33 mouse cellular contexts compared by ENCODE assay signal in genomic region chr7:31028609-31029008, GRCm38 (mm10). TPM values are rescaled to one million over a fixed set of nuclear protein-coding genes. Genes with fewer than 3 reads are reported as not detected.
DNase-seq lines count a peak whose midpoint lies in the region; ATAC-seq and TF ChIP-seq lines count a peak whose summit lies in the region.
"Had no signal": no experiment of that assay in that cellular context is flagged by ENCODE, and none has a peak within 500 bp of the region (broad histone marks: within the 10 kb centered on the region; RNA-seq: fewer than 3 reads in every experiment).

No protein-coding gene starts in this region.

- in situ Hi-C loops in CH12.LX (cut with MboI; ENCODE audit: low pct_ligation_motif_present, low pct_unique_long_range_greater_than_20kb, low sequenced_read_pairs), result no loop called here

- TF ChIP-seq CTCF in CH12.LX (conservative IDR thresholded peaks at IDR 0.05 in 1 of 2, IDR thresholded peaks at IDR 0.05 in 1 of 2; ENCODE audit: low read depth in 2 of 2, low read length in 2 of 2), result no peak
- no peak for TF ChIP-seq CTCF in MEL (IDR thresholded peaks at IDR 0.05 in 2 of 3, conservative IDR thresholded peaks at IDR 0.05 in 1 of 3; ENCODE audit: control insufficient read depth in 1 of 3, insufficient read depth in 1 of 3, low read depth in 2 of 3, low read length in 3 of 3, poor library complexity in 1 of 3, severe bottlenecking in 1 of 3)
- TF ChIP-seq CTCF in kidney, adult 2 months (conservative IDR thresholded peaks at IDR 0.05; ENCODE audit: insufficient read depth, insufficient read length, low read depth, low read length), result no peak

- H3K4me3 ChIP-seq in CH12.LX (replicated peaks in 1 of 3; ENCODE audit: low read depth in 2 of 3, low read length in 2 of 3, poor library complexity in 1 of 3), result no peak overlapping the region
- no peak overlapping the region for H3K4me3 ChIP-seq in MEL (ENCODE audit: control insufficient read depth in 1 of 2, insufficient read depth in 1 of 2, low read depth in 2 of 2, low read length in 2 of 2)
- H3K4me3 ChIP-seq in kidney, adult 2 months (ENCODE audit: insufficient read depth, low read depth, low read length), result no peak overlapping the region
- H3K4me3 ChIP-seq: embryonic facial prominence, embryonic 10.5 days; embryonic facial prominence, embryonic 15.5 days; forebrain, embryonic 12.5 days; hindbrain, embryonic 12.5 days; left cerebral cortex, adult 2 months; limb, embryonic 12.5 days; lung, embryonic 15.5 days; midbrain, embryonic 10.5 days; neural tube, embryonic 12.5 days had no signal

- 75% methylated on average over 8 of the region's 8 CpGs for WGBS in kidney, adult 2 months

- dilution Hi-C loops in CH12.LX (cut with MboI; ENCODE audit: extremely low pct_ligation_motif_present, extremely low pct_unique_long_range_greater_than_20kb, low sequenced_read_pairs), result no loop called here

- H3K9ac ChIP-seq in CH12.LX (ENCODE audit: insufficient read depth, low read depth) (no peak overlapping the region), MEL (ENCODE audit: control insufficient read depth, low read depth, low read length, poor library complexity, severe bottlenecking) (no peak overlapping the region)
- H3K9ac ChIP-seq: embryonic facial prominence, embryonic 15.5 days; forebrain, embryonic 12.5 days; hindbrain, embryonic 12.5 days; limb, embryonic 12.5 days; lung, embryonic 15.5 days; neural tube, embryonic 12.5 days had no signal

- H3K4me1 ChIP-seq in CH12.LX (ENCODE audit: control insufficient read depth in 1 of 2, insufficient read depth in 2 of 2), result peaks cover 4 to 10% of the 10 kb centered on the region in 2 experiments
- H3K4me1 ChIP-seq in MEL (ENCODE audit: control insufficient read depth in 1 of 2, insufficient read depth in 2 of 2, low read length in 2 of 2), result peaks cover 0 to 4% of the 10 kb centered on the region in 2 experiments; a peak in 2 of 4 replicates
- H3K4me1 ChIP-seq in kidney, adult 2 months (ENCODE audit: control insufficient read depth, insufficient read depth, low read length), result no peaks in the 10 kb centered on the region
- H3K4me1 ChIP-seq: embryonic facial prominence, embryonic 10.5 days; embryonic facial prominence, embryonic 15.5 days; forebrain, embryonic 12.5 days; hindbrain, embryonic 12.5 days; limb, embryonic 12.5 days; midbrain, embryonic 10.5 days; neural tube, embryonic 12.5 days had no signal

- H3K4me2 ChIP-seq in CH12.LX (ENCODE audit: insufficient read depth, low read depth, poor library complexity, severe bottlenecking), result no peak overlapping the region
- H3K4me2 ChIP-seq: embryonic facial prominence, embryonic 15.5 days; forebrain, embryonic 12.5 days; heart, embryonic 11.5 days; hindbrain, embryonic 12.5 days; limb, embryonic 12.5 days; liver, embryonic 11.5 days; lung, embryonic 15.5 days; neural tube, embryonic 12.5 days had no signal

- DNase-seq in 3134 (ENCODE audit: extremely low read depth, insufficient read length, low spot score) (peak; percentile 13), CH12.LX (ENCODE audit: extremely low read depth) (peak; percentile 29), MEL (ENCODE audit: low read depth, low spot score) (peak; percentile 20)
- no peak for DNase-seq in kidney, adult 2 months
- DNase-seq in right cerebral cortex, postnatal 10 days (ENCODE audit: low spot score in 2 of 2), result no peak
- no peak for DNase-seq in embryo, embryonic 10.5 days (ENCODE audit: low spot score)
- no peak for DNase-seq in thymus, adult 18-20 months
- DNase-seq: adrenal gland, postnatal 14 days; B cell, adult 2 months; cerebellum, adult 11 months; cerebellum, adult 9-11 months; gastrocnemius, postnatal 14 days; heart, adult 11 months; heart, postnatal 36 days; kidney, postnatal 25 days; thymus, postnatal 14 days had no signal

- H3K36me3 ChIP-seq in CH12.LX (replicated peaks in 1 of 2; ENCODE audit: control insufficient read depth in 1 of 2, insufficient read depth in 1 of 2, low read length in 1 of 2) (peaks cover 0 to 15% of the 10 kb centered on the region in 2 experiments), MEL (ENCODE audit: control insufficient read depth in 1 of 2, insufficient read depth in 2 of 2, low read length in 2 of 2) (no peaks in the 10 kb centered on the region)
- H3K36me3 ChIP-seq in kidney, adult 2 months (ENCODE audit: control insufficient read depth, insufficient read depth, low read length), result no peaks in the 10 kb centered on the region
- H3K36me3 ChIP-seq: embryonic facial prominence, embryonic 10.5 days; embryonic facial prominence, embryonic 15.5 days; forebrain, embryonic 12.5 days; hindbrain, embryonic 12.5 days; limb, embryonic 12.5 days; lung, embryonic 15.5 days; midbrain, embryonic 10.5 days; neural tube, embryonic 12.5 days had no signal

- H3K27ac ChIP-seq in CH12.LX (ENCODE audit: insufficient read depth, low read depth) (no peak overlapping the region), MEL (ENCODE audit: control insufficient read depth, low read depth, low read length) (no peak overlapping the region)
- H3K27ac ChIP-seq in kidney, adult 2 months (ENCODE audit: insufficient read depth, low read depth, low read length), result no peak overlapping the region
- H3K27ac ChIP-seq: embryonic facial prominence, embryonic 10.5 days; embryonic facial prominence, embryonic 15.5 days; forebrain, embryonic 12.5 days; hindbrain, embryonic 12.5 days; hindbrain, postnatal 0 days; left cerebral cortex, adult 2 months; limb, embryonic 12.5 days; lung, embryonic 15.5 days; midbrain, embryonic 10.5 days; neural tube, embryonic 12.5 days had no signal

- H3K27me3 ChIP-seq in CH12.LX (replicated peaks), result no peaks in the 10 kb centered on the region
- no peaks in the 10 kb centered on the region; a peak in 2 of 4 replicates for H3K27me3 ChIP-seq in MEL (ENCODE audit: control insufficient read depth in 1 of 2, insufficient read depth in 2 of 2, low read length in 2 of 2)
- H3K27me3 ChIP-seq in kidney, adult 2 months (replicated peaks; ENCODE audit: control insufficient read depth, insufficient read depth, low read length), result no peaks in the 10 kb centered on the region
- H3K27me3 ChIP-seq: embryonic facial prominence, embryonic 15.5 days; forebrain, embryonic 12.5 days; hindbrain, embryonic 12.5 days; limb, embryonic 12.5 days; lung, embryonic 15.5 days; neural tube, embryonic 12.5 days had no signal

- TF ChIP-seq EP300 in CH12.LX (IDR thresholded peaks at IDR 0.05; ENCODE audit: low read length) (no peak), MEL (IDR thresholded peaks at IDR 0.05; ENCODE audit: low read depth in 1 of 2, low read length in 2 of 2) (no peak)

- no peak for TF ChIP-seq RAD21 in CH12.LX (IDR thresholded peaks at IDR 0.05; ENCODE audit: low read depth, low read length)
- no peak for TF ChIP-seq RAD21 in MEL (IDR thresholded peaks at IDR 0.05; ENCODE audit: low read depth, low read length)

- TF ChIP-seq POLR2A in CH12.LX (IDR thresholded peaks at IDR 0.05; ENCODE audit: low read depth, low read length) (no peak), MEL (IDR thresholded peaks at IDR 0.05; ENCODE audit: control insufficient read depth in 1 of 2, insufficient read depth in 1 of 2, low read depth in 1 of 2, low read length in 2 of 2, poor library complexity in 1 of 2) (no peak)
- no peak for TF ChIP-seq POLR2A in kidney, adult 2 months (IDR thresholded peaks at IDR 0.05; ENCODE audit: low read depth, low read length)

- H3K9me3 ChIP-seq in CH12.LX (replicated peaks; ENCODE audit: low read length) (no peaks in the 10 kb centered on the region), MEL (replicated peaks; ENCODE audit: insufficient read depth, low read length) (no peaks in the 10 kb centered on the region)
- H3K9me3 ChIP-seq: embryonic facial prominence, embryonic 10.5 days; embryonic facial prominence, embryonic 15.5 days; forebrain, embryonic 12.5 days; hindbrain, embryonic 12.5 days; limb, embryonic 12.5 days; lung, embryonic 15.5 days; midbrain, embryonic 10.5 days; neural tube, embryonic 12.5 days had no signal

- peak; percentile 6 for ATAC-seq in activated CD4-positive, CD25-positive, alpha-beta regulatory T cell, adult 4 months
- ATAC-seq: hindbrain, postnatal 0 days; intestine, embryonic 16.5 days; midbrain, embryonic 16.5 days had no signal

- no peaks in the 10 kb centered on the region for H3K79me2 ChIP-seq in CH12.LX (replicated peaks; ENCODE audit: control insufficient read depth, extremely low read depth, insufficient read depth, poor library complexity, severe bottlenecking)
- H3K79me2 ChIP-seq in MEL (ENCODE audit: control insufficient read depth, insufficient read depth, low read length, poor library complexity), result no peaks in the 10 kb centered on the region

RNA-seq across cellular contexts. Expression of gene Fxyd5, which starts 13.7 kb away (rescaled TPM):
- total RNA-seq in CH12.LX (2012; rRNA removed) (71.6 and 73.2 TPM in 2 replicates), CH12.LX (2014; rRNA removed) (38.3 and 43.8 TPM in 2 replicates), MEL (2012; rRNA removed) (38.6 and 39.4 TPM in 2 replicates)
- polyA plus RNA-seq in CH12.LX (2012; ENCODE audit: insufficient read length, low read depth) (96.8 and 124 TPM in 2 replicates), MEL (2012; ENCODE audit: insufficient read depth in 1 of 2, insufficient read length in 2 of 2, low read depth in 1 of 2, low replicate concordance in 2 of 2, missing spikeins in 1 of 2) (10 to 100 TPM in 1 of 2 experiments, not detected in 1; 57.5 TPM)
- polyA plus RNA-seq in activated CD4-positive, CD25-positive, alpha-beta regulatory T cell, adult 4 months (2017; shearing (Covaris generic)), result 1,000 to 10,000 TPM; 2,132 to 2,220 TPM
- 37.2 and 54.2 TPM in 2 replicates for polyA plus RNA-seq in kidney, adult 2 months (2012; rRNA removed)

RNA-seq across cellular contexts. Expression of gene Fxyd7, which starts 22.7 kb away (rescaled TPM):
- not detected in 2 replicates for total RNA-seq in CH12.LX (2012; rRNA removed)
- not detected in 2 replicates for total RNA-seq in CH12.LX (2014; rRNA removed)
- not detected in 2 replicates for polyA plus RNA-seq in CH12.LX (2012; ENCODE audit: insufficient read length, low read depth)
- total RNA-seq in MEL (2012; rRNA removed), result not detected in 2 replicates
- polyA plus RNA-seq in MEL (2012; ENCODE audit: insufficient read depth in 1 of 2, insufficient read length in 2 of 2, low read depth in 1 of 2, low replicate concordance in 2 of 2, missing spikeins in 1 of 2), result under 1 TPM in 1 of 2 experiments, not detected in 1; 0.11 TPM
- polyA plus RNA-seq in activated CD4-positive, CD25-positive, alpha-beta regulatory T cell, adult 4 months (2017; shearing (Covaris generic)), result not detected
- 1.8 and 2.2 TPM in 2 replicates for polyA plus RNA-seq in kidney, adult 2 months (2012; rRNA removed)
- total RNA-seq: megakaryocyte progenitor cell, adult 5-6 weeks had no signal

RNA-seq across cellular contexts. Expression of gene Fxyd1, which starts 28.4 kb away (rescaled TPM):
- total RNA-seq in CH12.LX (2012; rRNA removed) (not detected in 2 replicates), CH12.LX (2014; rRNA removed) (not detected in 2 replicates), MEL (2012; rRNA removed) (not detected in 2 replicates)
- polyA plus RNA-seq in CH12.LX (2012; ENCODE audit: insufficient read length, low read depth) (not detected in 2 replicates), MEL (2012; ENCODE audit: insufficient read depth in 1 of 2, insufficient read length in 2 of 2, low read depth in 1 of 2, low replicate concordance in 2 of 2, missing spikeins in 1 of 2) (under 1 TPM in 1 of 2 experiments, not detected in 1; 0.22 TPM)
- polyA plus RNA-seq in activated CD4-positive, CD25-positive, alpha-beta regulatory T cell, adult 4 months (2017; shearing (Covaris generic)), result not detected
- polyA plus RNA-seq in kidney, adult 2 months (2012; rRNA removed), result 107 and 119 TPM in 2 replicates
- total RNA-seq: megakaryocyte progenitor cell, adult 5-6 weeks had no signal

RNA-seq across cellular contexts. Expression of gene Lgi4, which starts 30.5 kb away (rescaled TPM):
- total RNA-seq in CH12.LX (2012; rRNA removed) (not detected in 2 replicates), CH12.LX (2014; rRNA removed) (not detected in 2 replicates), MEL (2012; rRNA removed) (not detected in 2 replicates)
- polyA plus RNA-seq in CH12.LX (2012; ENCODE audit: insufficient read length, low read depth) (not detected in 2 replicates), MEL (2012; ENCODE audit: insufficient read depth in 1 of 2, insufficient read length in 2 of 2, low read depth in 1 of 2, low replicate concordance in 2 of 2, missing spikeins in 1 of 2) (not detected)
- under 1 TPM in 1 of 2 experiments, not detected in 1; 0.19 TPM for polyA plus RNA-seq in activated CD4-positive, CD25-positive, alpha-beta regulatory T cell, adult 4 months (2017; shearing (Covaris generic))
- 0.99 and 2.2 TPM in 2 replicates for polyA plus RNA-seq in kidney, adult 2 months (2012; rRNA removed)

RNA-seq across cellular contexts. Expression of gene Fxyd3, which starts 47.9 kb away (rescaled TPM):
- total RNA-seq in CH12.LX (2012; rRNA removed) (not detected in 2 replicates), CH12.LX (2014; rRNA removed) (not detected in 2 replicates), MEL (2012; rRNA removed) (not detected in 2 replicates)
- polyA plus RNA-seq in CH12.LX (2012; ENCODE audit: insufficient read length, low read depth) (0.08 TPM in 1 of 2 replicates, not detected in the other), MEL (2012; ENCODE audit: insufficient read depth in 1 of 2, insufficient read length in 2 of 2, low read depth in 1 of 2, low replicate concordance in 2 of 2, missing spikeins in 1 of 2) (not detected)
- not detected for polyA plus RNA-seq in activated CD4-positive, CD25-positive, alpha-beta regulatory T cell, adult 4 months (2017; shearing (Covaris generic))
- 4.8 and 5.1 TPM in 2 replicates for polyA plus RNA-seq in kidney, adult 2 months (2012; rRNA removed)
- total RNA-seq: hindbrain, postnatal 0 days; left cerebral cortex, adult 2 months; left cerebral cortex, postnatal 25 days; megakaryocyte progenitor cell, adult 5-6 weeks had no signal
- polyA plus RNA-seq: midbrain, embryonic 16.5 days had no signal

Comparison
In these comparisons a context has a peak if more than half of its experiments do, and no peak if none do; other contexts are left out.
1. DNase-seq: peak in 3134 (single experiment), CH12.LX (single experiment) and MEL (single experiment); none in kidney, adult 2 months (single experiment), right cerebral cortex, postnatal 10 days (0 of 2), embryo, embryonic 10.5 days (single experiment) and thymus, adult 18-20 months (0 of 2).
2. RNA of gene Fxyd5, which starts 13.7 kb away (polyA plus RNA-seq): 2,132 to 2,220 TPM in activated CD4-positive, CD25-positive, alpha-beta regulatory T cell, adult 4 months; 96.8 to 124 TPM in CH12.LX, 57.5 TPM in MEL and 37.2 to 54.2 TPM in kidney, adult 2 months; every median in the first group is over 10 times any median in the second.
3. RNA of gene Fxyd1, which starts 28.4 kb away (polyA plus RNA-seq): 107 to 119 TPM in kidney, adult 2 months; 0.22 TPM in MEL, not detected in activated CD4-positive, CD25-positive, alpha-beta regulatory T cell, adult 4 months and not detected in CH12.LX; every median in the first group is over 10 times any median in the second.